Mouse (Mus musculus) heart, embryonic 15.5 days (tissue): ENCODE measurements at regions not wholly inside any gene's neighbourhood (a gene's known extent, or its start where the extent isn't known, plus 50 kb on each side); places are given as distances from the start of the nearest gene placed in this dataset.

Experiments
- ATAC-seq: fragments of 200-750 bp; cut with Nextera tagmentation; replicated peaks from 2 replicates; pipeline ENCODE4 v1.8.0; 2017; ENCODE audit warnings: low read depth, moderate TSS enrichment; ENCODE audit not compliant: insufficient number of reproducible peaks, insufficient read depth, low FRiP score
- H3K27ac ChIP-seq: fragments of 300-500 bp; sonication (generic); 2 replicates; pipeline ENCODE4 v1.5.1; 2015; ENCODE audit warnings: mild to moderate bottlenecking, inconsistent platforms
- H3K27me3 ChIP-seq: fragments of 300-500 bp; sonication (generic); 2 replicates; pipeline ENCODE4 v1.6.1; 2015; ENCODE audit warnings: inconsistent platforms
- H3K36me3 ChIP-seq: fragments of 300-500 bp; sonication (generic); 2 replicates; pipeline ENCODE4 v1.6.1; 2015; ENCODE audit warnings: mild to moderate bottlenecking, inconsistent platforms
- H3K4me1 ChIP-seq: fragments of 300-500 bp; sonication (generic); replicated peaks from 2 replicates; pipeline ENCODE4 v1.6.1; 2015; ENCODE audit warnings: inconsistent platforms
- H3K4me2 ChIP-seq: fragments of 300-500 bp; sonication (generic); 2 replicates; pipeline ENCODE4 v1.6.1; 2015; ENCODE audit warnings: inconsistent platforms, mild to moderate bottlenecking, moderate library complexity
- H3K4me3 ChIP-seq: fragments of 300-500 bp; sonication (generic); 2 replicates; pipeline ENCODE4 v1.5.1; 2015; ENCODE audit warnings: mild to moderate bottlenecking, inconsistent platforms
- H3K9ac ChIP-seq: fragments of 300-500 bp; sonication (generic); 2 replicates; pipeline ENCODE4 v1.6.1; 2015; ENCODE audit warnings: mild to moderate bottlenecking, inconsistent platforms
- H3K9me3 ChIP-seq: fragments of 300-500 bp; sonication (generic); replicated peaks from 2 replicates; pipeline ENCODE4 v1.6.1; 2016; ENCODE audit warnings: inconsistent platforms
- WGBS: fragments of 180-500 bp; shearing (Covaris S2); methylation state at CpG from one replicate; pipeline ENCODE4 v1.1.7; 2015; ENCODE audit warnings: mixed read lengths; 5-methylcytosine and 5-hydroxymethylcytosine counted together

- Histone ChIP-seq H3K9ac (no peak overlapping the region), H3K4me2 (no peak overlapping the region), H3K4me1 (no peaks in the 10 kb centered on the region), H3K9me3 (no peaks in the 10 kb centered on the region), H3K27ac (no peak overlapping the region), H3K36me3 (no peaks in the 10 kb centered on the region), H3K4me3 (no peak overlapping the region), H3K27me3 (no peaks in the 10 kb centered on the region)
- ATAC-seq, result no peak
- WGBS, result 79% methylated on average over 4 of the region's 4 CpGs
Measured at GRCm38 (mm10) chr2:78412985-78413384, 454.9 kb upstream of the Ube2e3 start.

- 61% methylated on average over 3 of the region's 3 CpGs for WGBS
- no peak for ATAC-seq
- Histone ChIP-seq H3K27me3 (no peaks in the 10 kb centered on the region), H3K36me3 (no peaks in the 10 kb centered on the region), H3K9me3 (no peaks in the 10 kb centered on the region), H3K27ac (no peak overlapping the region), H3K4me2 (no peak overlapping the region), H3K9ac (no peak overlapping the region), H3K4me3 (no peak overlapping the region), H3K4me1 (no peaks in the 10 kb centered on the region)
Measured at GRCm38 (mm10) chr2:78403890-78404289, 457.7 kb upstream of the Cwc22 start.

DNA sequence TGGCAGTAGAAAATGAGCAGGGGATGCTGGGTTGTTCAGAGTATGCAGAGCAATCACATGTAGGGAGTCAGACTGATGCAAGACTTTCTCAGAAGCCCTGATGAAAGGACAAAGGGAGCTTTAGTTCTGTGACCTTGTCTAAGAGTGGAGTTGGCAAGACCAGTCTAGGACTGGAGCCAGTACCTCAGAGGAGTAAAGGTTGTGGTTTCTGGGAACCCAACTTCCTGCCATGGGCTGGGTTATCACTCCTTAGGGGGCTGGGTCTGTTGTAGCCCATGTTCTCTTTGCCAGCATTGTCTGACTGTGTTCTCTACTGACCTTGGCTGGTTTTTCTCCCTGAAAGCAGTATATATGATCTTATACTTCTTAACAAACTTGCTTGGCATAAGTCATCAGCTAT lies 453.1 kb upstream of the Cwc22 start:
- Histone ChIP-seq H3K27ac (no peak overlapping the region), H3K4me3 (no peak overlapping the region), H3K9ac (no peak overlapping the region), H3K4me2 (no peak overlapping the region), H3K9me3 (no peaks in the 10 kb centered on the region), H3K36me3 (no peaks in the 10 kb centered on the region), H3K4me1 (no peaks in the 10 kb centered on the region), H3K27me3 (no peaks in the 10 kb centered on the region)
- no peak for ATAC-seq

- Histone ChIP-seq H3K9me3 (no peaks in the 10 kb centered on the region), H3K4me3 (no peak overlapping the region), H3K36me3 (no peaks in the 10 kb centered on the region), H3K4me2 (no peak overlapping the region), H3K27me3 (no peaks in the 10 kb centered on the region), H3K4me1 (no peaks in the 10 kb centered on the region), H3K27ac (no peak overlapping the region), H3K9ac (no peak overlapping the region)
- WGBS, result 65% methylated on average over 3 of the region's 3 CpGs
- ATAC-seq, result no peak
Measured at GRCm38 (mm10) chr2:78396924-78397323, 450.7 kb upstream of the Cwc22 start.

DNA sequence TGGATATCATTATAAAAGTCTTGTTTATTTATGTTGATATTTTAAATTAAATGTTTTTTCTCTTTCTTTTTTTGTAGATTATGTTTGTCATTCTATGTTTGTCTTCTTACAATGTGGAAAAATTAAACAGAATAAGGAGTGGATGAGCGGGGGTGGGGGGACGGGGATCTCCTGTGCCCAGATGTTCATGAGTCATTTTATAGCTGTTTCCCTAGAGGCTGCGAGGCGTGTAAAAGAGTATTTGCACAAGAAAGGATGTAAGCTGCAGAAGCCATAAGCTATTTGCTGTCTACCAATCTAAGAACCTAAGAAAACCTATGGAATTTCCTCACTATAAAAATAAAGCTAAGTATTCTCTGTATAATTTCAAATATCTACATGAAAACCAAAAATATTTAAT lies 446.9 kb upstream of the Cwc22 start:
- 70% methylated on average over 4 of the region's 4 CpGs for WGBS
- H3K36me3 ChIP-seq, result no peaks in the 10 kb centered on the region
- H3K27me3 ChIP-seq, result no peaks in the 10 kb centered on the region
- no peaks in the 10 kb centered on the region for H3K9me3 ChIP-seq
- no peak overlapping the region for H3K9ac ChIP-seq
- H3K27ac ChIP-seq, result no peak overlapping the region
- H3K4me3 ChIP-seq, result no peak overlapping the region
- no peak overlapping the region for H3K4me2 ChIP-seq
- ATAC-seq, result no peak
- H3K4me1 ChIP-seq, result no peaks in the 10 kb centered on the region

DNA sequence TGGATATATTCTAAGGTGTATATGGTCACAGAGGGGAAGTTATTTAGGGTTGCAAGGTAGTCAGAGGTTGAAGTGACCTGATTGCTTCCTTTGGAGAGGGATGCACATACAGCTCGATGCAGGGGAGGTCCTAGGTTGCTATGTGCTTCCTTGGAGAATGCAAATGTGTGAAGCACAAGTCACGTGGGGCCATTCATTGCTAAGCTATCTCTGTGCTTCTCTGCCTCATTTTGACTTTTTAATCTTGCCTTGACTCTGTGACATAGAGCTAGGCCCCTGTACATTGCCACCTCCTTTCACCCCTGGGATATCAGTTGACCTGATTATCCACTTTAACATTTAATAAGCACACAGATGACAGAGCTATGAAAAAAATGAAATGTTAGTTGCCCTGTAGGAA lies 446.2 kb upstream of the Cwc22 start:
- no peak overlapping the region for H3K27ac ChIP-seq
- H3K9ac ChIP-seq, result no peak overlapping the region
- no peak overlapping the region for H3K4me3 ChIP-seq
- no peaks in the 10 kb centered on the region for H3K4me1 ChIP-seq
- 64% methylated on average over 2 of the region's 2 CpGs for WGBS
- no peak overlapping the region for H3K4me2 ChIP-seq
- H3K27me3 ChIP-seq, result no peaks in the 10 kb centered on the region
- ATAC-seq, result no peak
- H3K36me3 ChIP-seq, result no peaks in the 10 kb centered on the region
- H3K9me3 ChIP-seq, result no peaks in the 10 kb centered on the region

DNA sequence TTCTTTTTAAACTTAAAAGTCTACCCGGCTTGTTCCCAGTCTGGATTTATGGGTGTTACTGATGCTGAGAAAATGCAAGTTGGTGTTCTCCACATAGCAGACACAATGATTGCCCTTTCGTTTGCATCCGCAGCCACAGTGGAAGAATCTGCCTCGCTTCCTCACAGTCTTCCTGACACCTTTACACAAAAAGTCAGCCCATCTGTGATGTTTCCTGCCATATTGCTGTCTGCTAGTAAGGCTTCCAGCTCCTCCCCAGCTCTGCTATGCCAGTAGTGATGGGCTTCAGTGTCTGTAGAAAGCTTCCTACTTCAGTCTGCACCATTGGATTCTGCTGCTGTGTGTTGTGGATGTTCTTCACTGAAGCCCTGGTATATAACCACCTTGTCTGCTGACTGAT lies 441.8 kb upstream of the Cwc22 start:
- H3K4me1 ChIP-seq, result no peaks in the 10 kb centered on the region
- ATAC-seq, result no peak
- H3K9ac ChIP-seq, result no peak overlapping the region
- WGBS, result 63% methylated on average over 4 of the region's 4 CpGs
- no peak overlapping the region for H3K27ac ChIP-seq
- H3K27me3 ChIP-seq, result no peaks in the 10 kb centered on the region
- no peak overlapping the region for H3K4me3 ChIP-seq
- no peak overlapping the region for H3K4me2 ChIP-seq
- H3K36me3 ChIP-seq, result no peaks in the 10 kb centered on the region
- no peaks in the 10 kb centered on the region for H3K9me3 ChIP-seq

- ATAC-seq, result no peak
- Histone ChIP-seq H3K9me3 (no peaks in the 10 kb centered on the region), H3K4me2 (no peak overlapping the region), H3K27me3 (no peaks in the 10 kb centered on the region), H3K36me3 (no peaks in the 10 kb centered on the region), H3K4me1 (no peaks in the 10 kb centered on the region), H3K27ac (no peak overlapping the region), H3K9ac (no peak overlapping the region), H3K4me3 (no peak overlapping the region)
Measured at GRCm38 (mm10) chr2:78381234-78381633, 435.1 kb upstream of the Cwc22 start.

GRCm38 (mm10) chr2:78331736-78332475 lies 385.7 kb upstream of the Cwc22 start:
- no peak overlapping the region for H3K9ac ChIP-seq
- no peaks in the 10 kb centered on the region for H3K36me3 ChIP-seq
- WGBS, result 69% methylated on average over 5 of the region's 5 CpGs
- H3K4me1 ChIP-seq, result no peaks in the 10 kb centered on the region
- no peaks in the 10 kb centered on the region for H3K27me3 ChIP-seq
- no peaks in the 10 kb centered on the region for H3K9me3 ChIP-seq
- H3K27ac ChIP-seq, result no peak overlapping the region
- H3K4me3 ChIP-seq, result no peak overlapping the region
- 0 out of 2 replicates have a peak, but pooled peaks have one; percentile 39 for ATAC-seq
- H3K4me2 ChIP-seq, result no peak overlapping the region

- no peak for ATAC-seq
- Histone ChIP-seq H3K36me3 (no peaks in the 10 kb centered on the region), H3K9ac (no peak overlapping the region), H3K27ac (no peak overlapping the region), H3K4me1 (no peaks in the 10 kb centered on the region), H3K4me2 (no peak overlapping the region), H3K27me3 (no peaks in the 10 kb centered on the region), H3K9me3 (no peaks in the 10 kb centered on the region), H3K4me3 (no peak overlapping the region)
- 70% methylated on average over 2 of the region's 2 CpGs for WGBS
Measured at GRCm38 (mm10) chr2:78326091-78326490, 379.9 kb upstream of the Cwc22 start.

DNA sequence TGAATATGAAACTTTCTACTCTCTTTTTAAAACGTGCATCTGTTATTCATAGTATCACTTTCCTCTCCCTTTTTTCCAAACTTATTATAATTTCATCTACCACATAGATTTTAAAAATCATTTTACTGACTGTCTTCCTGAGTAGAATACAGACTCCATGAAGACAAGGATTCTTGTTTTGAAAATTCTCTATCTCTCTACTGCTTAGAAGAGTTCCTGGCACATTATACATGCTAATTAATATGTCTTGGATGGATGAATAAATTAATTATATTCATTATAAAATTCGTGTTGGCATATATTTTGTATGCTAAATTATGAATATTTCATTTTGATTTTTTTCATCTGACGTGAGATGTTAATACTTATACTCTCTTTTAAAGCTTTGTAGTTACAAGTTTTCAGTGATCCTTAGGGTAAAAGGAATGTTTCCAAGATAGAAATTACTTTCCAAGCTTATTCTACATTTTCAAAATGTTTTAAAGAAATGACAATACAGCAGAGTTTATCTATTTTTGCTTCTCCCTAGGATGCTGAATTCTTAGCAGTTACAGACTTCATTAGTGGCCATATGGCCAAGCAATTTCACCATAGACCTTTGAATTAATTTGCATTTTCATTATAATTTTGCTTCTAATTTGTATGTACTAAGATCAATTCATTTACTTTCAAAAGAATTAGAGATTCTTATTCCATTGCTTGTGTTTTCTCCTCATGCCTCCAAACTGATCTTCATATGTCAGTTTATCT lies 376.2 kb upstream of the Cwc22 start:
- Histone ChIP-seq H3K4me2 (no peak overlapping the region), H3K36me3 (no peaks in the 10 kb centered on the region), H3K4me3 (no peak overlapping the region), H3K9me3 (no peaks in the 10 kb centered on the region), H3K27ac (no peak overlapping the region), H3K4me1 (no peaks in the 10 kb centered on the region), H3K27me3 (no peaks in the 10 kb centered on the region), H3K9ac (no peak overlapping the region)
- no peak for ATAC-seq
- WGBS, result 63% methylated on average over 3 of the region's 3 CpGs
